Mouse (Mus musculus) cerebellum, adult 18-20 months (tissue): ENCODE data around the gene Rhof.
"Not testable (repeated sequence)": the region's sequence is repeated elsewhere in the genome, so short reads cannot be mapped to it uniquely, and the experiment has no call there.

Experiments
- DNase-seq, 2 experiments: peaks; one replicate each; pipeline ENCODE4 v3.0.0; 2021

Rhof gene

DNA sequence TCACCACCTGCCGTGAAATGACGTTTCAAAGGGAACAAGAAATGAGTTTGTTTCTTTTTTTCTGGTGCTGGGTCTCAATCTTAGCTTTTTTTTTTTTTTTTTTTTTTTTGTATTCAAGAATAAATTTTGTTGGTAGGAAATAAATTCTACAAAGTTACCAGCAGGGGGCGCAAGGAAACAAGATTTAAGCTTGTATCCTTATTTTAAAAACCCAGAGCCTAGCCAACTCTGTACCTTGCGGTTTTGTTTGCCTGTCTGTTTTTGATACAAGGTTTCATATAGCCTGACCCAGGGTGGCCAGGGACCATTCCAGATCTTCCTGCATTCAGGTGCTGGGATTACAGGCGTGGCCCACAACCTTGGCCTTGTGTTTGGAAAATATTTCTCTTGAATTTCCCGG, 68.3 kb downstream of the Rhof start:
- peak; percentile 77 to 84 for DNase-seq

DNA sequence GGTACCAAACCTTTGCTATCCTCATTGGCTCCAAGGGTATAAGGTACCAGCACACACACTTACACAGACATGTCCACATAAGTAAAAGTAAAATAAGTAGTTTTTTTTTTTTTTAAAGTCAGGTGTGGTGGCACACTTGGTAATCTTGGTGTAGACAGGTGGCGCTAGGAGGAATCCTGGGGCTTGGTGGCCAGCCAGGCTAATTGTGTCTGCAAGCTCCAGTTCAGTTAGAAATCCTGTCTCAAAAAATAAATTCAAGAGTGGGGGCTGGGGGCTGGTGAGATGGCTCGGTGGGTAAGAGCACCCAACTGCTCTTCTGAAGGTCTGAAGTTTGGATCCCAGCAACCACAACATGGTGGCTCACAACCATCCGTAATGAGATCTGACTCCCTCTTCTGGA, 69.4 kb downstream of the Rhof start:
- no peak for DNase-seq

DNA sequence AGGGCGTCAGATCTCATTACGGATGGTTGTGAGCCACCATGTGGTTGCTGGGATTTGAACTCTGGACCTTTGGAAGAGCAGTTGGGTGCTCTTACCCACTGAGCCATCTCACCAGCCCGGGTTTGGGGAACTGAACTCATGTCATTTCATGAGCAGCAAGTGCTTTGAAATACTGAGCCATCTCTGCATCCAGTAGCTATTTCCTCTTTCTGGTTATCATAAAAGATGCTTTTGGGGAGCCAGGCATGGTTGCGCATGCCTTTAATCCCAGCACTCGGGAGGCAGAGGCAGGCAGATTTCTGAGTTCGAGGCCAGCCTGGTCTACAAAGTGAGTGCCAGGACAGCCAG, 71.1 kb downstream of the Rhof start:
- DNase-seq: not testable (repeated sequence)

DNA sequence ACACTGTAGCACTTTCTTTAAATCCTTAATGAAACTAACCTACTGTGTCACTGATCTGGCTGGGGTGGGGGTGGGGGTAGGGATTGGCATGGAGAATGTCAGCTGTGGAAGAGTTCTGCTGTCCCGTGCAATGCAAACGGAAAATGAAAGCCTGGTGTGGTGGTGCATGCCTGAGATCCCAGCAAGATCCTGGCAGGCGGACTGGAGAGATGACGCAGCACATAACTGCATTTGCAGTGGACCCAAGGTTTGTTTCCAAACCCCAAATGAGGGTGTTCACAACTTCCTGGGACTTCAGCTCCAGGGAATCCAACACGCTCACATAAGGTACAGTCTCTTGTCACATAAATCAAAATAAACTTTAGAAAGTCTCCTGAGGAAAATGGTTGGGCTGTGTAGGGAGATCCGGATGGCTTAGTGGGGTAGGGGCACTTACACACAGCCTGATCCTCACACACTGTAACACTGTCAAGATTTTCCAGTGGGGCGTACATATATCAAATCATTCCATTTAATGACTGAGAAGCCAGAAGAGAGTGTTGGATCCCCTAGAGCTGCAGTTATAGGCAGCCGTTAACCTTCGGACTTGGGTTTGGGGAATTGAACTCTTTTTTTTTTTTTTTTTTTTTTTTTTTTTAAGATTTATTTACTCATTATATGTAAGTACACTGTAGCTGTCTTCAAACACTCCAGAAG, 71.6 kb downstream of the Rhof start:
- no peak for DNase-seq

DNA sequence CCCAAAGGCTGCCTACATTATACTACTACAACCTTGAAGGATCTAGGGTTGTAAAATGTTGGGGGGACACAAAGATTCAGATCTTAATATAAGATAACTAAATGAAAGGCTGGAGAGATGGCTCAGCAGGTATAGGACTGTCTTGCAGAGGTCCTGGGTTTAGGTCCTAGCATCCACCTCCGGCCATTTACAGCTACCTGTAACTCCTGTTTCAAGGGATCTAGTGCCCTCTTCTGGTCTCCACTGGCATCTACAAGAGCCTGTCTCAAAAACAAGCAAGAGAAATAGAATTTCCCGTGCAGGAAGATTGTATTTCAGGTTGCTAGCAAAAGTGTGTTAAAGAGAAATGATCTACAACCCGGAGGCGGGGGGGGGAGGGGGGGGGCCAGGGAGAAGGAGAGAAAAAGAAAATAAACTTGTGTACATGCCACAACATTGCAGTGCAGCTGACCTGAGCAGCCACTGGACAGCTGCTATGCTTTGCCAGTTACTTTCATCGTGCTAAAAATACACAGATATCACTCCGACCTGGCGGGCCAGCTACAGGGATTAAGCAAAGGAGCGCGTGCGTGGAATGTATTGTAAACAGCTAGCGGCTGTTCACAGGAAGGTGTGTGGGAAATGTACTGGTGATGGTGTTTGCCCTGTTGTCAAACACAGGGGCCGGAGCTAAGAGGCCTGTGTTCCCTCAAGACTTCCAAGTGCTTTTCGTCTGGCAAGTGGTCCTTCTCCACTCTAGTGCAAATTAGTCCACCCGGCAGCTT, 72.6 kb downstream of the Rhof start:
- peak; percentile 43 to 53 for DNase-seq

DNA sequence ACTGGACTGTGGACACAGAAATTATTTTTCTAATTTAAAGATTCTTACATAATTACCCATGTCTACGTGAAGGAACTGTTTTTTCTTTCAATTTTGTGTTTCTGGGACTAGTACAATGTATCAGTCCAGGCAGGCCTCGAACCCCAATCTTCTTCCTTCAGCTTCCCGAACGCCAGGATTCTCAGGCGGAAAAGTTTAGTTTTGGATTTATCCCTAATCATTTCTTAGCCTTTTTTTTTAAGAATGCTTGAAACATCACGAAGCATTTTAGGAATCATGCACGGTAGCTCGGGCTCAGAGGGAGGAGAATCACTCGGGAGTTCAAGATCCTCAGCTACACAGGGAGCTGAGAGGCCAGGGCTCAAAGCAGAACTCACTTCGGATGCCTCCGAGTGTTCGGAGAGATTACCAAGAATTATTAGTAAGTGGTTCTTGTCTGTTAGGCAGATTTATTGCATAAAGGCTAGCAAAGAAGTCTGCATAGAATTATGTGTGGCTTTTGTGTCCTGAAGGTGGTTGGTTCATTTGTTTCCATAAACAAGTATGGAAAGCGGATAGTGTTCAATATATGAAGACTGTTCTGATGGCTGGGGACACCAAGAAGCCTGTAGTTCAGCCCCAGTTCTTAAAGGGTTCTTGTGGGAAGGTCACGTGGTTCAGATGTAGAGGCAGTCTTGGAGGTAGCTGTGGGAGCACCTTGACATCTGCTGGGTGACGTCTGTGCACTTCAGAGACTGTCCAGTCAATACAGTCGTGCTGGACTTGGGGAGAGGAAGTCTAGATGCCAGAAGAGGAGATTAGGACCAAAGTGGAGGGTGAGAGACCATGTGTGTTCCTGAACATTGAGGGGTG, 74.0 kb downstream of the Rhof start:
- DNase-seq: no peak

DNA sequence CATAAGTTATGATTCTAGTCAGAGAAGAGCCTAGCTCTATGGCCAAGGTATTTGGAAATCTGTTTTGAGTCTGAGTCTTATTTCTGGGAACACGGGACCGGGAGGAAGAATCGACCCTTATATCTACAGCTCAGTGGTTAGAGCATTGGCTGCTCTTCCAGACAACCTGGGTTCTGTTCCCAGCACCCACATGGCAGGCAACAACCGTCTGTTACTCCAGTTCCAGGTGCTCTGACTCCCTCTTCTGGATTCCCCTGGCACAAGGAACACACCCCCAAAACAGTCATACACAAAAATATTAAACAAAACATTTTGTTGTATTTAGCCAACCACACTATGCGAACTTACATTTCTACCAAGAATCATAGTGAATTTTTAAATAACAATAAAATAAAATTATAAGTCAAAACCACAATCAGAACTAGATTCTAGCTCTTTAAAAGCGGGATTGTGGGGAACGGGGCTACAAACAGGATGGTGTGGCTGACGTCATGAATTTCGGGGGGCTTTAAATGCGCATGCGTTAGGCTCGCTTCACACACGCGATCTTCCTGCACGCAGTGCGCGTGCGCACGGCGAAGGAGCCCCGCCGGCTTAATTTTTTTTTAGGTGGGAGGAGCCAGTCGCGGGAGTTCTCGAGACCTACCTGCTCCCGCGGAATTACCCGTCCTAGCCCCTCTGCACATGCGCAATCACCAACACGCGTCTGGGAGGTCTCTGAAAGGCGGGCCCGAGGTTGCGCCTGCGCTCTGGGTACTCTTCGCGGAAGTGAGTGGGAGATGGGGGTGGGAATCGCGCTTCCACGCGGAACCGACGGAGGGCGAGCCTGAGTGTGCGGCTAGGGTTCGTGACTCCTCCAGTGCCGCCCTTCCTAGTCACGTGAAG, 74.9 kb downstream of the Rhof start:
- DNase-seq: peak; percentile 99 to 100
